Mouse (Mus musculus): Measurements from ENCODE around the gene Xlr5a.
"Not testable (repeated sequence)": the region's sequence is repeated elsewhere in the genome, so short reads cannot be mapped to it uniquely, and the experiment has no call there.

The Xlr5a gene

DNA sequence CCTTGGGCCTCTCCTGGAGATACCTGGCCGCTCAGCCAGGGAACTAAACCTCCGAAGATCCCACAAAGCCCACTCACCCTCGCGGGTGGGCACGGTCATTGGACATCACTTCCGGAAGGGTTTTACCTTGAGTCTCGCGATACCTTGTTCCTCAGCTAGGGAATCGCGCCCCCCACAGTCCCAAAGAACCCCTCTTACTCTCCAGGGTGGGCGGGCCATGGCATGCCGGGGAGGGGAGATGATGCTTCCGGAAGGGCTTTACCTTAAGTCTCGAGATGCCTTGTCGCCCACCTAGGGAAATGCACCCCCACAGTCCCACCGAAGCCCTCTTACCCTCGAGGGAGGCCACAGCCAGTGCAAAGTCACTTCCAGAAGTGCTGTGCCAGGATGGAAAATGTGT, at the start of gene Xlr5a, which contains the start of gene Xlr5c:
Xlr5a (minus strand) TSS at position 101 of the 400 bp plus-strand sequence.
Xlr5c (minus strand) TSS at position 101 of the 400 bp plus-strand sequence.
- not testable (repeated sequence) for DNase-seq (ENCODE audit: low spot score)

DNA sequence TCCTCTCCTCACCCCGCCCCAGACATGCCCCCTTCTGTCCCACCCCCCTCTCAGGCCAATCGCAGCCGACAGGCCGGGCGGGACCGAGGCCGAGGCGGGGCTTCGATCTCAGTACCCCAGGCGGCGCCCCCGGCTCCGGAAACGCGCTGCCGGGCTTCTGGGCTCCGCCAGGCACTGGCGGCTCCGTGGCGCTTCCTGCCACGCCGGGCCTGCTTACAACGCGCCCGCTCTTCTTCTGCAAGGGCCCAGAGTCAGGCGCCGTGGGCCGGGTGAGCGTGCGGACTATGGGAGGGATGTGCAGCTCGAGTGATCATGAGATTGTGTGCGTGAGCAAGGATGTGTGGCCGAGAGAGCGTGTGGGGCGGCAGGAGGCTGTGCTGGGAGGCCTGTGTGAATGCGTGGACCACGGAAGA, 49.7 kb upstream of the Xlr5a start, which contains the start of gene Zfp275:
Zfp275 (plus strand) TSS at position 139 of the 413 bp plus-strand sequence.
- peak; percentile 82 for DNase-seq (ENCODE audit: low spot score)

DNA sequence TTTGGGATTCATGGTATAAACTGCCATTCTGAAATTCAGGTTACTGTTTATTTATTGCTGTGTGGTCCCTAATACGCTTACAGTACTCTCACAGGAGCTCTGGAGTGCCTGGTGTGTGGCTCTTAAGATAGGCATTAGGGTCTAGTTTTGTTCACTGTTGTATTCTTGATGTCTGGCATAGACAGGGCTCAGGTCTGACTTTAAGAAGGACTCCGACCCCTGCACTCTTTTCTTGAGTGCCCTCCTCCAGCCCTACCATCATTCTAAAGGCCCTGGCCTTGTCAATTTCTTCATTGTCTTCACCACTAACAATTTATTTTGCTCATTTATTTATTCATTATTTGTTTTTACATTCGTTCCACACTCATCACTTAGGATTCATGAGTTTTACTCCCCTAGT, 49.3 kb upstream of the Xlr5a start:
- DNase-seq (ENCODE audit: low spot score): no peak

DNA sequence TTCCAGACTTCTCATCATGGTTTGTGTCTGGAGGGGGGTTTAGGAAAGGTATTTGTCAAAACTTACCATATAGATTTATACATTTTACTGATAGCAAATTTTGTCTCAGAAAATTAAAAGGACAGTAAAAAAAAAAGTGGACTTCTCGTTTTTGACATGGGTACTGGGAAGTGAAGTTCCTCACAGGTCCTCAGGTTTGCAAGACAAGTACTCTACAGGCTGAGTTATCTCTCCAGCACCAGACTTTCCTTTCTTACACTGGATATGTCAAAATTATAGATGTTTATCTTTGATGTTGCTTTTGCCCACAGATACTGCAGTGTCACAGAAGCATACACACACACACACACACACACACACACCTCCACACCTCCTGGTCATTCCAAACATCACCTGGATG, 48.7 kb upstream of the Xlr5a start:
- no peak for DNase-seq (ENCODE audit: low spot score)

DNA sequence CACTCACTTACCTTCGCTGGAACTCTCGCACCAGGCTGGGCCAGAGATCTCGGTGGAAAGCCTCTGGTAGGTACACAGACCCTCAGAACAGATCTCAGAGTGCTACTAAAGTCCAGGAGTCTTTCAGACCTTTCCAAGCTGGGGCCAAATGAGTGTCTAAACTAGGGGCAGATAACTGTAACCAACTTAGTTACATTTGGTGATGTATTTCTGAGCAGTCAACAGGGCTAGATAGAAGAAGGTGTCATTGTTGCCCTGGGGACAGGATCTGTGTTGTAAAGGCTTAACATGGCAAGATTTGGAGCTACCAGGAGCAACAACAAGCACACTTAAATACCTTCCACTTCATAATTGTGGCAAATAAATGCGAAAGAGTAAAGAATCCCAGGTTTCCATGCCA, 44.0 kb upstream of the Xlr5a start, which contains the start of gene Gm45015:
Gm45015 (minus strand) TSS at position 101 of the 400 bp plus-strand sequence.
- DNase-seq (ENCODE audit: low spot score): no peak

DNA sequence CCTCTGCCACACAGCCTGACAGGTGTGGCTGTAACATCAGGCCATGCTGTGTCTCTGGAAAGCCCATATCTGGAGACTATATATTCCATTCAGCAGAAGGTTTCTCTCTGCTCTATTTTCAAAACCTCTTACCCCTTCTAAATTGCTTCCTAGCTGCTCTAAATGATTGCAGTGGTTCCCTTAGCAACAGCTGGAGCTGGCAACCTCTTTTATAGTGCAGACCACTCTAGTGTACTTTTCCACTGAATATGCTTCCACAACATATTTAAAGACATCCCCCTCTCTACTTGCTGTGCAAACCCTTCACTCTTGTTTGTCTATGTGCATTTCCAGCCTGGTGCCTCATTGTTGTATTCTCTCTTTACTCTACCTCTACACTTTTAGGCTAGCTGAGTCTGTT, 40.8 kb upstream of the Xlr5a start:
- DNase-seq (ENCODE audit: low spot score): no peak

DNA sequence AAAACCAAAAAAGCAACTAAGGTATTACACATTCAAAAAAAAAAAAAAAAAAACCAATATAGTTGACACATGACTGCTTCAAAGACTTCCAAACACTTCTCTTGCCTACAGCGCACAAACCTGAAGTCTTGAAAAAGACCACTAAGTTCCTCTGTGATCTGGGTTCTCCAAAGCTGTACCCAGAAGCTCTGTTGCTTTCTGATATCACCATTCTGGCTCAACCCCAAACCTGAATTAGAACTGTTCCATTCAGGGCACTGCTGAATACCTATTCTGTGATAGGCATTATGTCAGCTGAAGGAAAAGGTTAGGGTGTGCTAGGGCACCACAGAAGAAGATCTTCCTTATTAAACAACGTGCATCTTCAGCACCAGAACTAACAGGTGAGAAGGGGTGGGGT, 34.4 kb upstream of the Xlr5a start:
- DNase-seq (ENCODE audit: low spot score): no peak

DNA sequence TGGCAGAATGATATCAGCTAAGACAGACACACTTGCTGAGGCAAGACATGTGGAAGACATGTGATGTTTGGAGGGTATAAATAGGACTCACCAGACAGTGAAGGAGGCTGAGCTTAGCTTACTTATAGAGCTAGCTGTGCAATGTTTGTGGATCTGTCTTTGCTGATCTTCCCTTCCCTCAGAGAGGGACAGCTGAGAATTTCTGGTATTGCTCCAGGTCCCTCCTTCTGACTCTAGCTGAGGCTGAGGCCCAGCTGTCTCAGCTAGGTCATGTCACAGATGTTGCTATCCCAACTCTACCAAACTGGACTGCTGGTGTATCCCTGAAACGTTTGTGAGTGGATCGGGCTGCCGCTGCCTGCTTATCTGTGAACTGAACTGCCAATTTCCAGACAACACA, 28.3 kb upstream of the Xlr5a start:
- DNase-seq (ENCODE audit: low spot score): no peak

DNA sequence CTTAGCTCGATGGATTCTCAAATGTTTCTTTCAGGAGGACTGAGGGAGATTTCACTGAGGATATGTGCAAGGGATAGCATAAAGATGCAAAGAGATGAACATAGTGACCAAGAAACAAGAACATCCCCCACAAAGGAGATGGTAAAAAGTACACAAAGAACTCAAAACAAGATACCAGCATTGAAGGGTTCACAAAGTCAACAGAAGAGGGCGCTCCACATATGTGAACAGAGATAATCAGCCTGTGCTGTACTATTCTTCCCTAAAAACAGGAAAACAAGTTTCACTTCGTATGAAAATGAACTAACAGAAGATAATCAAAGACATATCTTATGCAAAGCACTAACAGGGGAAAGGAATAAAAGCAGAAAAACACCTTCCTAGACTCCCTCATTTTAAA, 19.7 kb upstream of the Xlr5a start:
- peak; percentile 5 for DNase-seq (ENCODE audit: low spot score)

DNA sequence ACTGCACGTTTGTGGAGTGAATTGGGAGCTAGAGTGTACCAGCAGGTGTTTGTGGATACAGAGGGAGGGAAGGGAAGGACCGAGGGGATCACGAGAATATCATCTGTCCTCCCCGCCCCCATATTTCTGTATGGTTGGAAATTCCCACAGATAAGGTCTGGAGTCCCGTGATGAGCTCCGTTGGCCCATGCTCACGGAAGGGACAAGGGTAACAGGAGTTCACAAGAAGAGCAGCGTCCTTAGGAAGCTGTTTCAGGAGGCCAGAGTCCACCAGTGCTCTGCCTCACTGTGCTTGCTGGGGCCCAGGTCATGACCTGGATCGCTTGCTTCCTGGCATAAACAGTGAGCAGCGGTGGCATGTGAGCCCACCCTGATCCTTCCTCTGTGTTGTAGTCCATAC, 3.0 kb upstream of the Xlr5a start:
- DNase-seq (ENCODE audit: low spot score): not testable (repeated sequence)

DNA sequence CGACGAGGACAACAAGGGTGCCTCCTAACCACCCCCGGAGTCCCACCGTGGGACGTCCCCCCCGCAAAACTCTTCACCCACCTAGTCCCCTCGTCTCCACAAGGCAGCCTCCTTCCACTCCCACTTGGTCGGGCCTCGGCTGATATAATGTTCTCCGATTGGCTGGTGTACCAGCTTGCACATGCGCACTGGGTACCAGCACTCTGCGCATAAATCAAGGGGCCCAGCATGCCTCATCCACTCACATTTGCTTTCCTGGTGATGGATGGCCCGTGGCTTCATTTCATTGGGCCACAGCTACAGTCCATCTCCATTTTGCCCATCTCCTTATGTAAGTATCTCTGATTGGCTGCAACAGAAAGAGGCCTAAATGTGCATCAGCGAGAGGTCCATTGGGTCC, 27.5 kb downstream of the Xlr5a start, which contains the start of gene Xlr3c:
Xlr3c (minus strand) TSS at position 121 of the 400 bp plus-strand sequence.
- DNase-seq (ENCODE audit: low spot score): not testable (repeated sequence)

DNA sequence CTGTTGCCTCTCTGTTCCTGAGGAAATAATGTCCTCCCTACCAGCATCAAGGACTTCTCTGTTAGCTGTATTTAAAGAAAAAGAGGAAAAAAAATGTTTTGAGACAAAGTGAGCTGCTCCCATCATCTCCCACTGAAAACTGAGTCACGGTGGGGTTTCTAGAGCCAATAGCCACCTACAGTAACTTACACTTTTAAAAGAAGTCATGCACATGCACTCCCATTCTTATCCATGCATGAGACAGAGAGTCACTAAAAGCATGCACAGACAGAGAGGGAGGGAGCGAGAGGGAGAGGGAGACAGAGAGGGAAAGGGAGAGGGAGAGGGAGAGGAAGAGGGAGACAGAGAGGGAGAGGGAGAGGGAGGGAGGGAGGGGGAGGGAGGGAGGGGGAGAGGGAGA, 30.3 kb downstream of the Xlr5a start:
- DNase-seq (ENCODE audit: low spot score): not testable (repeated sequence)

DNA sequence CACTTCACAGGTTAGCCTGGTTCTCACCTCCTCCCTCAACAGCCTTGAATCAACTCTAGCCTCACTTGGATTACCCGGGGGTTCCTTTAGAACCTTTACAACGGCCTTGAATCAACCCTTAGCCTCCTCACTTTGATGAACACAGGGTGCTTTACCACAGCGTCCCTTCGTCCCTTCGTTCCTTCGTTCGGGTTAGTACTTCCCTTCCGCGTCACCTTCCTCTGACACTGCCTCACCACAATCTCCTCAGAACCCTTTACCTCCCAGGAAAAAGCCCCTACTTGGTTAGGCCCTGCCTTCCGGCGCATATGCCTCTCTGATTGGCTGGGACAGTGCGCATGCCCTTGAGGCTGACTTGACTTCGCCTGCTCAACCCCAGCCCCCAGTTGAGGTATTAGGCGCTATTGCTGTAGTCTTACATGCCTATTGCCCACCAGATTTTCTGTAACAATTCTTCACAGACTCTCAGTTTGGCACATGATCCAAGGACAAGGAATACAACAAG, 49.9 kb downstream of the Xlr5a start, which contains the start of gene Xlr4c:
Xlr4c (minus strand) TSS at position 310 of the 505 bp plus-strand sequence.
- DNase-seq (ENCODE audit: low spot score): peak; percentile 59

DNA sequence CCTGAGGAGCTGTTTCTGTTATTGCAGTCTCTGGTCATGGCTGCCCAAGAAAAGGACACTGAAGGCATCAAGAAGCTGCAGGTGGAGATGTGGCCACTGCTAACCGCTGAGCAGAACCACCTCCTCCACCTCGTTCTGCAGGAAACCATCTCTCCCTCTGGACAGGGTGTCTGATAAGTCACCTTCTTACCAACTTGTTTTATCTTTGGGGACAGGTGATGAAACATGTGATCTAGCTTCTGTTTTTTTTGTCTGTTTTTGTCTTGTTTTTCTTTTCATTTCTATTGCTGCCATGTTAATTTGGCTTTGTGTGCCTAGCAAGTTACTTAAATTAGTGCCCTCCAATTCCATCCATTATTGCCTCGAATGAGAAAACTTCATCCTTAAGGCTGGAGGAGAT, 63.5 kb downstream of the Xlr5a start:
- no peak for DNase-seq (ENCODE audit: low spot score)

DNA sequence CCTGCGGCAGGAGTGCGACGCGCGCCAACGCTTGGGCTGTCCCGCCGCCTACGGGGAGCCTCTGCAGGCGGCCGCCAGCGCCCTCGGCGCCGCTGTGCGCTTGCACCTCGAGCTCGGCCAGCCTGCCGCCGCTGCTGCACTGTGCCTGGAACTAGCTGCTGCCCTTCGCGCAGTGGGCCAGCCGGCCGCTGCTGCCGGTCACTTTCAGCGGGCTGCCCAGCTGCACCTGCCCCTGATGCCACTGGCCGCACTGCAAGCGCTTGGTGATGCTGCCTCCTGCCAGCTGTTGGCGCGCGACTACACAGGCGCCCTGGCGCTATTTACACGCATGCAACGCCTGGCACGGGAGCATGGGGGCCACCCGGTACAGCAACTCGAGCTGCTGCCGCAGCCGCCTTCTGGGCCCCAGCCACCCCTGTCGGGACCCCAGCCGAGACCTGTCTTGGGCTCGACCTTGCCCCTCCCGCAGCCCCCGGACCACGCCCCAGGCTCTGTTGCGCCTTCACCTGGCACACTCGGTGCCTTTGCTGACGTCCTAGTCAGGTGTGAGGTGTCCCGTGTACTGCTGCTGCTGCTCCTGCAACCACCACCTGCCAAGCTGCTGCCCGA, 64.1 kb downstream of the Xlr5a start:
- peak; percentile 63 for DNase-seq (ENCODE audit: low spot score)

DNA sequence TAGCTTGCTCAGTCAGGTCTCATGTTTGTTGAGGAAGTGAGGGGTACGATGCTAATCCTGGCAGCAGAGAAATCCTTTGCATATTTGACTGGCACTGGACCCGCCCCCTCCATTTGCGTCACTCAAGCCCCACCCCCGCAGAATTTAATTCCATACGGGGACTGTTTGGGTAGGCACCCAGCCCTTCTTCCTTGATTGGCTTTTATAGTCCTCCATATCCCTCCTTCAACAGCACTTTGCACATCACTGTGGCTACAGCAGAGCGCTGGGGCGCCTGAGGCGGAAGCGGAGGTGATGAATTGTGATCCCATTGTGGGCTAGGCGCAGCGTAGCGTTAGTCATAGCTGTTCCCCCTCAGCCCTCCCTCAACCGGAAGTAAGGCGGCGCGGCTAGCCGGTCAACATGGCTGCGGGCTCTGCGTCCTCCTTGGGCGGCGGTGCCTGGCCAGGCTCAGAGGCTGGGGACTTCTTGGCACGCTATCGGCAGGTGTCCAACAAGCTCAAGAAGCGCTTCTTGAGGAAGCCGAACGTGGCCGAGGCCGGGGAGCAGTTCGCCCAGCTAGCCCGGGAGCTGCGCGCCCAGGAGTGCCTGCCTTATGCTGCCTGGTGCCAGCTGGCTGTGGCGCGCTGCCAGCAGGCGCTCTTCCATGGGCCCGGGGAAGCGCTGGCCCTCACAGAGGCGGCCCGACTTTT, 64.7 kb downstream of the Xlr5a start, which contains the start of gene F8a:
F8a (plus strand) TSS at position 378 of the 692 bp plus-strand sequence.
- DNase-seq (ENCODE audit: low spot score): peak; percentile 89

DNA sequence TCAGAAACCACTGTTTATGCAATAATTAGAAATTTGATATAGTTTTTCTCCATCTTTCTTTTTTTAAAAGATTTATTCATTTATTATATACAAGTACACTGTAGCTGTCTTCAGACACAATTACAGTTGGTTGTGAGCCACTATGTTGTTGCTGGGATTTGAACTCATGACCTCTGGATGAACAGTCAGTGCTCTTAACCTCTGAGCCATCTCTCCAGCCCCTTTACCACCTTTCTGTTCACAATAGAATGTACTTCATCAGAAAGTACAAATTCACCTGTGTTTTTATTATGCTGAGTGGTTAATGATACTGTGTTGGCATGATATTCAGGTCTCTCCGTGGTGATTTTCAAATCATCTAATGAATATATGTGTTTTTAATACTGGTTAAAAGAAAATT, 67.4 kb downstream of the Xlr5a start:
- no peak for DNase-seq (ENCODE audit: low spot score)

DNA sequence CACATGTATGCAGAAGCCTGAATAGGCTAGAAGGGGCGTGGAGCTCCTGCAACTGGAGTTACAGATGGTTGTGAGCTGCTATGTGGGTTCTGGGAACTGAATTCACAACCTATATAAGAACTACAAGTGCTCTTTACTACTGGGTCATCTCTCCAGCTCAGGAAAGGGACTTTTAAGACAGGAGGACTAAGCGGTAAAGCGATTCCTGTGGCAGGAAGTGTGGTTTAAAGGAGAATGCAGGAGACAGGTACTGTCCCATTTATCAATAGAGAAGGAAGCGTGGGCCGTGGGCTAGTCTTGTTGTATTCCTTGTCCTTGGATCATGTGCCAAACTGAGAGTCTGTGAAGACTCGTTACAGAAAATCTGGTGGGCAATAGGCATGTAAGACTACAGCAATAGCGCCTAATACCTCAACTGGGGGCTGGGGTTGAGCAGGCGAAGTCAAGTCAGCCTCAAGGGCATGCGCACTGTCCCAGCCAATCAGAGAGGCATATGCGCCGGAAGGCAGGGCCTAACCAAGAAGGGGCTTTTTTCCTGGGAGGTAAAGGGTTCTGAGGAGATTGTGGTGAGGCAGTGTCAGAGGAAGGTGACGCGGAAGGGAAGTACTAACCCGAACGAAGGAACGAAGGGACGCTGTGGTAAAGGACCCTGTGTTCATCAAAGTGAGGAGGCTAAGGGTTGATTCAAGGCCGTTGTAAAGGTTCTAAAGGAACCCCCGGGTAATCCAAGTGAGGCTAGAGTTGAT, 78.8 kb downstream of the Xlr5a start, which contains the start of gene Xlr4b:
Xlr4b (plus strand) TSS at position 515 of the 746 bp plus-strand sequence.
- DNase-seq (ENCODE audit: low spot score): peak; percentile 74

DNA sequence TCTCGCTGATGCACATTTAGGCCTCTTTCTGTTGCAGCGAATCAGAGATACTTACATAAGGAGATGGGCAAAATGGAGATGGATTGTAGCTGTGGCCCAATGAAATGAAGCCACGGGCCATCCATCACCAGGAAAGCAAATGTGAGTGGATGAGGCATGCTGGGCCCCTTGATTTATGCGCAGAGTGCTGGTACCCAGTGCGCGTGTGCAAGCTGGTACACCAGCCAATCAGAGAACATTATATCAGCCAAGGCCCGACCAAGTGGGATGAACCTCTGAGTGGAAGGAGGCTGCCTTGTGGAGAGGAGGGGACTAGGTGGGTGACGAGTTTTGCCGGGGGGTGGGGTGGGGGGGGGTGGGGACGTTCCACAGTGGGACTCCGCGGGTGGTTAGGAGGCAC, 100.8 kb downstream of the Xlr5a start, which contains the start of gene Xlr3b:
Xlr3b (plus strand) TSS at position 274 of the 400 bp plus-strand sequence.
- DNase-seq (ENCODE audit: low spot score): peak; percentile 45

DNA sequence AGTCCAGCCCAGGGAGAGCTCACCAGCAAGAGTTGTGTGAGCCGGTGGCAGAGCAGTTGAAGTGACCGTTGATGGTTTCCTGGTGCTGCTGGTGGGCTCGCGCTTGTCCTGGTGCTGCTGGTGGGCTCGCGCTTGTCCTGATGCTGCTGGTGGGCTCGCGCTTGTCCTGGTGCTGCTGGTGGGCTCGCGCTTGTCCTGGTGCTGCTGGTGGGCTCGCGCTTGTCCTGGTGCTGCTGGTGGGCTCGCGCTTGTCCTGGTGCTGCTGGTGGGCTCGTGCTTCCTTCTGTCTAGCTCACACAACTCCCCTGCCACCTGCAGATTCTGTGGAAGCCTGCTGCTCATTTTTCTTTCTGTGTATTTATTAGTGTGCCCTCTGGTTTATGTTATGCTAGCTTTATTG, 115.9 kb downstream of the Xlr5a start, which contains the start of gene Spin2d:
Spin2d (minus strand) TSS at position 101 of the 400 bp plus-strand sequence.
- not testable (repeated sequence) for DNase-seq (ENCODE audit: low spot score)

DNA sequence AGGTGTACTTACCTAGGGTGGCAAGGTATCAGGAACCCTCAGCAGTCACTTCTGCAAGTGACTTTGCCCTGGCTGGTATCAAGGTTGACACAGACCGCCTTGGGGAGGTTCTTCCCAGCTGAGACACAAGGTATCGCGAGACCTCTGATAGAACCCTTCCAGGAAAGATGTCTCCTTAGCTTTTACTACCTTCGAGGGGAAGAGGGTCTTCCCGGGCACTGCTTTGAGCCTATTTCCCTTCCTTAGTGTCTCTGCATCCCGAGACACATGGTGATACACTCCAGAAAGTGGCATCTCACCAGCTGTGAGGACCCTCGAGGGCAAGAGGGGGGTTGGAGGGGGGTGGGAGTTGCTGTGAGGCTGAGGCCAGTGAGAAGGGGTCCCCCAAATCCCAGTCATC, 143.4 kb downstream of the Xlr5a start, which contains the start of gene DXBay18:
DXBay18 (minus strand) TSS at position 101 of the 400 bp plus-strand sequence.
- not testable (repeated sequence) for DNase-seq (ENCODE audit: low spot score)

DNA sequence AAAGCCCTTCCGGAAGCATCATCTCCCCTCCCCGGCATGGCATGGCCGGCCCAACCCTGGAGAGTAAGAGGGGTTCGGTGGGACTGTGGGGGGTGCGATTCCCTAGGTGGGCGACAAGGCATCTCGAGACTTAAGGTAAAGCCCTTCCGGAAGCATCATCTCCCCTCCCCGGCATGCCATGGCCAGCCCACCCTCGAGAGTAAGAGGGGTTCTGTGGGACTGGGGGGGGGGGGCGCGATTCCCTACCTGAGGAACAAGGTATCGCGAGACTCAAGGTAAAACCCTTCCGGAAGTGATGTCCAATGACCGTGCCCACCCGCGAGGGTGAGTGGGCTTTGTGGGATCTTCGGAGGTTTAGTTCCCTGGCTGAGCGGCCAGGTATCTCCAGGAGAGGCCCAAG, 144.3 kb downstream of the Xlr5a start, which contains the start of gene Xlr5b:
Xlr5b (plus strand) TSS at position 301 of the 400 bp plus-strand sequence.
- DNase-seq (ENCODE audit: low spot score): not testable (repeated sequence)

All from T-cell, adult 2 months (primary cell).